Mouse (Mus musculus): ENCODE results near the gene Amh. TPM values are rescaled to one million over a fixed set of nuclear protein-coding genes. Genes with fewer than 3 reads are reported as not detected.
A peak's percentile ranks its signal among the peaks of the same experiment; 100 is the strongest.

Gene Amh
- total and polyA plus RNA-seq, 3 experiments = 0.27 to 1.8 (median 1.6) TPM

- H3K9me3 ChIP-seq (replicated peaks) = peaks cover 13% of the 10 kb centered on the region
- peaks cover 59% of the 10 kb centered on the region for H3K4me1 ChIP-seq (ENCODE audit: insufficient read depth, low read depth, low read length)
- no peak overlapping the region for H3K4me3 ChIP-seq (ENCODE audit: low read depth, low read length)
Observed at GRCm38 (mm10) chr10:80802204-80802912, 2.7 kb upstream of the Amh start.

GRCm38 (mm10) chr10:80802996-80803395 lies 2.0 kb upstream of the Amh start:
- DNase-seq (ENCODE audit: low spot score) = no peak
- peaks cover 14% of the 10 kb centered on the region for H3K9me3 ChIP-seq (replicated peaks)
- no peak overlapping the region for H3K4me3 ChIP-seq (ENCODE audit: low read depth, low read length)
- no peak for ATAC-seq (ENCODE audit: extremely low read depth, insufficient number of reproducible peaks, low FRiP score, poor library complexity, severe bottlenecking)
- H3K36me3 ChIP-seq (replicated peaks) = peaks cover 82% of the 10 kb centered on the region
- TF ChIP-seq CTCF (IDR thresholded peaks at IDR 0.05; ENCODE audit: low read depth, low read length) (no peak), GATA1 (IDR thresholded peaks at IDR 0.05; ENCODE audit: borderline replicate concordance, low read length) (no peak), TAL1 (conservative IDR thresholded peaks at IDR 0.05; ENCODE audit: low read depth, low read length) (no peak), POLR2AphosphoS5 (IDR thresholded peaks at IDR 0.05; ENCODE audit: insufficient replicate concordance, low read depth, low read length) (no peak), GATA2 (IDR thresholded peaks at IDR 0.05; ENCODE audit: borderline replicate concordance, low read depth, low read length) (no peak)
- peaks cover 60% of the 10 kb centered on the region for H3K4me1 ChIP-seq (ENCODE audit: insufficient read depth, low read depth, low read length)
- H3K27me3 ChIP-seq (ENCODE audit: insufficient read depth, low read length) = peaks cover under 1% of the 10 kb centered on the region; the same call in 1 of the 2 replicates

More at GRCm38 (mm10) chr10:80802204-80802912, 2.7 kb upstream of the Amh start:
- ATAC-seq (ENCODE audit: extremely low read depth, insufficient number of reproducible peaks, low FRiP score, poor library complexity, severe bottlenecking) (no peak), DNase-seq (ENCODE audit: low spot score) (no peak)
- TF ChIP-seq GATA1 (IDR thresholded peaks at IDR 0.05; ENCODE audit: borderline replicate concordance, low read length) = no peak
- no peak for TF ChIP-seq TAL1 (conservative IDR thresholded peaks at IDR 0.05; ENCODE audit: low read depth, low read length)
- TF ChIP-seq CTCF (IDR thresholded peaks at IDR 0.05; ENCODE audit: low read depth, low read length) = no peak
- TF ChIP-seq GATA2 (IDR thresholded peaks at IDR 0.05; ENCODE audit: borderline replicate concordance, low read depth, low read length) = no peak
- no peak for TF ChIP-seq POLR2AphosphoS5 (IDR thresholded peaks at IDR 0.05; ENCODE audit: insufficient replicate concordance, low read depth, low read length)
- Histone ChIP-seq H3K27me3 (ENCODE audit: insufficient read depth, low read length) (no peaks in the 10 kb centered on the region; the same call in 1 of the 2 replicates), H3K36me3 (replicated peaks) (peaks cover 80% of the 10 kb centered on the region)

GRCm38 (mm10) chr10:80804340-80804739 lies 703 bp upstream of the Amh start:
- ATAC-seq (ENCODE audit: extremely low read depth, insufficient number of reproducible peaks, low FRiP score, poor library complexity, severe bottlenecking) (no peak), DNase-seq (ENCODE audit: low spot score) (no peak)
- Histone ChIP-seq H3K4me3 (ENCODE audit: low read depth, low read length) (no peak overlapping the region), H3K36me3 (replicated peaks) (peaks cover 87% of the 10 kb centered on the region), H3K9me3 (replicated peaks) (peaks cover 14% of the 10 kb centered on the region), H3K4me1 (ENCODE audit: insufficient read depth, low read depth, low read length) (peaks cover 74% of the 10 kb centered on the region), H3K27me3 (ENCODE audit: insufficient read depth, low read length) (peaks cover 14% of the 10 kb centered on the region; the same call in 1 of the 2 replicates)
- TF ChIP-seq TAL1 (conservative IDR thresholded peaks at IDR 0.05; ENCODE audit: low read depth, low read length) (no peak), POLR2AphosphoS5 (IDR thresholded peaks at IDR 0.05; ENCODE audit: insufficient replicate concordance, low read depth, low read length) (no peak), GATA2 (IDR thresholded peaks at IDR 0.05; ENCODE audit: borderline replicate concordance, low read depth, low read length) (no peak), GATA1 (IDR thresholded peaks at IDR 0.05; ENCODE audit: borderline replicate concordance, low read length) (no peak)

DNA sequence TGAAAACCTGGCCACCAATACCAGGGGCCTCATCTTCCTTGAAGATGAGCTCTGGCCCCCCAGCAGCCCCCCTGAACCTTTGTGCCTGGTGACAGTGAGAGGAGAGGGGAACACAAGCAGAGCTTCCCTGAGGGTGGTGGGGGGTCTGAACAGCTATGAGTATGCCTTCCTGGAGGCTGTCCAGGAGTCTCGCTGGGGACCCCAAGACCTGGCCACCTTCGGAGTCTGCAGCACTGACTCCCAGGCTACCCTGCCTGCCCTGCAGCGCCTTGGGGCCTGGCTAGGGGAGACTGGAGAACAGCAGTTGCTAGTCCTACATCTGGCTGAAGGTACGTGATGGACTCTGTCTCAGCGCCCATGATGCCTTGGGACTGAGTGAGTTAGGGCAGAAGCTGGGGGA lies 279 bp downstream of the Amh start:
- Histone ChIP-seq H3K36me3 (replicated peaks) (peaks cover 79% of the 10 kb centered on the region), H3K9me3 (replicated peaks) (peaks cover 14% of the 10 kb centered on the region), H3K27me3 (ENCODE audit: insufficient read depth, low read length) (peaks cover 20% of the 10 kb centered on the region; the same call in 1 of the 2 replicates), H3K4me3 (ENCODE audit: low read depth, low read length) (no peak overlapping the region), H3K4me1 (ENCODE audit: insufficient read depth, low read depth, low read length) (peaks cover 73% of the 10 kb centered on the region)
- no peak for TF ChIP-seq POLR2AphosphoS5 (IDR thresholded peaks at IDR 0.05; ENCODE audit: insufficient replicate concordance, low read depth, low read length)
- no peak for TF ChIP-seq GATA2 (IDR thresholded peaks at IDR 0.05; ENCODE audit: borderline replicate concordance, low read depth, low read length)
- TF ChIP-seq CTCF (IDR thresholded peaks at IDR 0.05; ENCODE audit: low read depth, low read length) = no peak
- no peak for TF ChIP-seq GATA1 (IDR thresholded peaks at IDR 0.05; ENCODE audit: borderline replicate concordance, low read length)
- no peak for TF ChIP-seq TAL1 (conservative IDR thresholded peaks at IDR 0.05; ENCODE audit: low read depth, low read length)
- DNase-seq (ENCODE audit: low spot score) = no peak
- no peak for ATAC-seq (ENCODE audit: extremely low read depth, insufficient number of reproducible peaks, low FRiP score, poor library complexity, severe bottlenecking)

DNA sequence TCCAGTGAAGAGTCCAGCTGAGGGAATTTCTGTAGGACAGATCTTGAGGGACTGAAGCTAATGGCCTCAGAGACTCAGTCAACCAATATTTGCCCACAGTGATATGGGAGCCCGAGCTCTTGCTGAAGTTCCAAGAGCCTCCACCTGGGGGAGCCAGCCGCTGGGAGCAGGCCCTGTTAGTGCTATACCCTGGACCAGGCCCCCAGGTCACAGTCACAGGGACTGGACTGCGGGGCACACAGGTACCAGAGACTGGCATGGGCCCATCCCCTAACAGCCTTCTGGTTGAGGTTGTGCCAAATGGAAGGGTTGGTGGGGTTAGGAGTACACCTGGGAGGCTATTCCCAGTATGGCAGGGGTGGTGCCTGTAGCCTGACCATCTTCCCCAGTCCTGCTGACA lies 882 bp downstream of the Amh start:
- TF ChIP-seq CTCF (IDR thresholded peaks at IDR 0.05; ENCODE audit: low read depth, low read length) (0 out of 2 replicates have a peak, but pooled peaks have one; percentile 30), GATA2 (IDR thresholded peaks at IDR 0.05; ENCODE audit: borderline replicate concordance, low read depth, low read length) (no peak)
- H3K36me3 ChIP-seq (replicated peaks) = peaks cover 73% of the 10 kb centered on the region
- DNase-seq (ENCODE audit: low spot score) = no peak

DNA sequence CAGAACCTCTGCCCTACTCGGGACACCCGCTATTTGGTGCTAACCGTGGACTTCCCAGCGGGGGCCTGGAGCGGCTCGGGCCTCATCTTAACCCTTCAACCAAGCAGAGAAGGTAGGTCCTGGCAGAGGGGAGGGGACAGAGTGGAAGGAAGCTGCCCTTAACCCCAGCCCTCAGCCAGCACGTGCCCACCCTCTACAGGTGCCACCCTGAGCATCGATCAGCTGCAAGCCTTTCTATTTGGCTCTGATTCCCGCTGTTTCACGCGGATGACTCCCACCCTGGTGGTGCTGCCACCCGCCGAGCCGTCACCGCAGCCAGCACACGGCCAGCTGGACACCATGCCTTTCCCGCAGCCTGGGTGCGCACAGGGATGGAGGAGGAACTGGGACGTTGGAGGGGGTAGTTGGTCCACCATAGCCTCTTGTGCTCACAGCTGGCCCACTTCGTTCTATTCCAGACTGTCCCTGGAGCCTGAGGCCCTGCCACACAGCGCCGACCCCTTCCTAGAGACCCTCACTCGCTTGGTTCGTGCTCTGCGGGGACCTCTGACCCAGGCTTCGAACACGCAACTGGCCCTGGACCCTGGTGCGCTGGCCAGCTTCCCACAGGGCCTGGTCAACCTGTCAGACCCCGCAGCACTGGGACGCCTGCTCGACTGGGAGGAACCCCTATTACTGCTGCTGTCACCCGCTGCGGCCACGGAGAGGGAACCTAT lies 1.5 kb downstream of the Amh start:
- ATAC-seq (ENCODE audit: extremely low read depth, insufficient number of reproducible peaks, low FRiP score, poor library complexity, severe bottlenecking) (no peak), DNase-seq (ENCODE audit: low spot score) (no peak)
- Histone ChIP-seq H3K4me1 (ENCODE audit: insufficient read depth, low read depth, low read length) (peaks cover 65% of the 10 kb centered on the region), H3K27me3 (ENCODE audit: insufficient read depth, low read length) (peaks cover 24% of the 10 kb centered on the region; the same call in 1 of the 2 replicates), H3K36me3 (replicated peaks) (peaks cover 67% of the 10 kb centered on the region), H3K9me3 (replicated peaks) (peaks cover 14% of the 10 kb centered on the region), H3K4me3 (ENCODE audit: low read depth, low read length) (peak overlapping the region; percentile 23; the same call in 1 of the 2 replicates)
- no peak for TF ChIP-seq GATA2 (IDR thresholded peaks at IDR 0.05; ENCODE audit: borderline replicate concordance, low read depth, low read length)
- no peak for TF ChIP-seq CTCF (IDR thresholded peaks at IDR 0.05; ENCODE audit: low read depth, low read length)
- TF ChIP-seq GATA1 (IDR thresholded peaks at IDR 0.05; ENCODE audit: borderline replicate concordance, low read length) = no peak

More for the DNA sequence above, 882 bp downstream of the Amh start:
- Histone ChIP-seq H3K4me3 (ENCODE audit: low read depth, low read length) (no peak overlapping the region), H3K27me3 (ENCODE audit: insufficient read depth, low read length) (peaks cover 24% of the 10 kb centered on the region; the same call in 1 of the 2 replicates), H3K4me1 (ENCODE audit: insufficient read depth, low read depth, low read length) (peaks cover 71% of the 10 kb centered on the region), H3K9me3 (replicated peaks) (peaks cover 14% of the 10 kb centered on the region)
- ATAC-seq (ENCODE audit: extremely low read depth, insufficient number of reproducible peaks, low FRiP score, poor library complexity, severe bottlenecking) = no peak; the same call in 1 of the 2 replicates
